Mouse (Mus musculus) E14TG2a.4 (cell line): ENCODE data around the gene Muc3a.

Experiments used
- H3K27me3 ChIP-seq: 2 replicates; pipeline ENCODE4 v1.6.1; 2014; ENCODE audit warnings: low read length, control low read depth; ENCODE audit not compliant: insufficient read depth
- H3K36me3 ChIP-seq: 2 replicates; pipeline ENCODE4 v1.6.1; 2014; ENCODE audit warnings: low read length, control low read depth; ENCODE audit not compliant: insufficient read depth
- H3K4me1 ChIP-seq: replicated peaks from 2 replicates; pipeline ENCODE4 v1.6.1; 2014; ENCODE audit warnings: low read depth, low read length, control low read depth
- H3K4me3 ChIP-seq: replicated peaks from 2 replicates; pipeline ENCODE4 v1.5.1; 2014; ENCODE audit warnings: mild to moderate bottlenecking, low read length
- H3K9me3 ChIP-seq: 2 replicates; pipeline ENCODE4 v1.6.1; 2014; ENCODE audit warnings: low read length, control low read depth
- CTCF ChIP-seq: conservative IDR thresholded peaks from 2 replicates; pipeline ENCODE4 v1.5.1; 2014; ENCODE audit warnings: low read length
- NANOG ChIP-seq: IDR thresholded peaks from 2 replicates; pipeline ENCODE4 v1.6.1; 2014; ENCODE audit warnings: borderline replicate concordance, low read length, mixed read lengths
- POU5F1 ChIP-seq: IDR thresholded peaks from 2 replicates; pipeline ENCODE4 v1.6.1; 2014; ENCODE audit warnings: low read length, borderline replicate concordance

The Muc3a gene

GRCm38 (mm10) chr5:137179646-137180374, 32.4 kb downstream of the Muc3a start:
- Histone ChIP-seq H3K4me3 (no peak overlapping the region), H3K9me3 (no peaks in the 10 kb centered on the region), H3K4me1 (no peaks in the 10 kb centered on the region), H3K36me3 (no peaks in the 10 kb centered on the region), H3K27me3 (peaks cover 26% of the 10 kb centered on the region)
- TF ChIP-seq NANOG: no peak
- TF ChIP-seq CTCF: no peak
- TF ChIP-seq POU5F1: no peak

GRCm38 (mm10) chr5:137173967-137174366, 38.2 kb downstream of the Muc3a start:
- H3K27me3 ChIP-seq: peaks cover 35% of the 10 kb centered on the region
- peaks cover 9% of the 10 kb centered on the region for H3K4me1 ChIP-seq
- no peaks in the 10 kb centered on the region for H3K9me3 ChIP-seq
- no peak overlapping the region for H3K4me3 ChIP-seq
- no peaks in the 10 kb centered on the region for H3K36me3 ChIP-seq
- TF ChIP-seq NANOG (no peak), POU5F1 (no peak), CTCF (no peak)

- H3K27me3 ChIP-seq: peaks cover 27% of the 10 kb centered on the region
- H3K9me3 ChIP-seq: no peaks in the 10 kb centered on the region
- no peak overlapping the region for H3K4me3 ChIP-seq
- no peaks in the 10 kb centered on the region for H3K36me3 ChIP-seq
- peaks cover 9% of the 10 kb centered on the region for H3K4me1 ChIP-seq
- no peak for TF ChIP-seq CTCF
- TF ChIP-seq POU5F1: no peak
- no peak for TF ChIP-seq NANOG
Measured at GRCm38 (mm10) chr5:137172591-137172990, 39.6 kb downstream of the Muc3a start.

- no peak overlapping the region for H3K4me3 ChIP-seq
- H3K9me3 ChIP-seq: no peaks in the 10 kb centered on the region
- TF ChIP-seq POU5F1: no peak
- no peak for TF ChIP-seq CTCF
- TF ChIP-seq NANOG: no peak
- H3K36me3 ChIP-seq: no peaks in the 10 kb centered on the region
- peaks cover 29% of the 10 kb centered on the region for H3K27me3 ChIP-seq
- H3K4me1 ChIP-seq: peaks cover 9% of the 10 kb centered on the region
Measured at GRCm38 (mm10) chr5:137171478-137171877, 40.7 kb downstream of the Muc3a start.

GRCm38 (mm10) chr5:137170836-137171380, 41.3 kb downstream of the Muc3a start:
- Histone ChIP-seq H3K4me3 (no peak overlapping the region), H3K36me3 (no peaks in the 10 kb centered on the region), H3K4me1 (peaks cover 9% of the 10 kb centered on the region), H3K9me3 (no peaks in the 10 kb centered on the region), H3K27me3 (peaks cover 29% of the 10 kb centered on the region)
- TF ChIP-seq NANOG (no peak), POU5F1 (no peak), CTCF (no peak)

GRCm38 (mm10) chr5:137167539-137167938, 44.6 kb downstream of the Muc3a start:
- TF ChIP-seq POU5F1 (no peak), CTCF (no peak), NANOG (no peak)
- H3K36me3 ChIP-seq: no peaks in the 10 kb centered on the region
- no peaks in the 10 kb centered on the region for H3K9me3 ChIP-seq
- H3K27me3 ChIP-seq: peaks cover 23% of the 10 kb centered on the region
- H3K4me1 ChIP-seq: peaks cover 7% of the 10 kb centered on the region
- H3K4me3 ChIP-seq: no peak overlapping the region

GRCm38 (mm10) chr5:137166012-137166411, 46.2 kb downstream of the Muc3a start:
- Histone ChIP-seq H3K27me3 (peaks cover 18% of the 10 kb centered on the region), H3K36me3 (no peaks in the 10 kb centered on the region), H3K9me3 (no peaks in the 10 kb centered on the region), H3K4me1 (peaks cover 11% of the 10 kb centered on the region), H3K4me3 (no peak overlapping the region)
- TF ChIP-seq NANOG: no peak
- TF ChIP-seq POU5F1: no peak
- no peak for TF ChIP-seq CTCF

- TF ChIP-seq POU5F1: no peak
- no peak for TF ChIP-seq CTCF
- H3K4me1 ChIP-seq: peaks cover 14% of the 10 kb centered on the region
- 0 out of 2 replicates have a peak, but pooled peaks cover 3% of the 10 kb centered on the region for H3K9me3 ChIP-seq
- H3K27me3 ChIP-seq: peaks cover 8% of the 10 kb centered on the region
- H3K36me3 ChIP-seq: no peaks in the 10 kb centered on the region
- H3K4me3 ChIP-seq: no peak overlapping the region
Measured at GRCm38 (mm10) chr5:137161853-137162252, 50.3 kb downstream of the Muc3a start.
